Mouse (Mus musculus) erythroblast, embryonic 14.5 days (primary cell): ENCODE measurements at regions not wholly inside any gene's neighbourhood (a gene's known extent, or its start where the extent isn't known, plus 50 kb on each side); places are given as distances from the start of the nearest gene placed in this dataset.

Experiments
- GATA1 ChIP-seq: IDR thresholded peaks from 2 replicates; pipeline ENCODE4 v1.6.1; 2012; ENCODE audit warnings: low read length, inconsistent platforms, mixed read lengths
- TAL1 ChIP-seq: IDR thresholded peaks from 3 replicates; pipeline ENCODE4 v1.6.1; 2012; ENCODE audit warnings: low read length, inconsistent platforms, mixed read lengths

DNA sequence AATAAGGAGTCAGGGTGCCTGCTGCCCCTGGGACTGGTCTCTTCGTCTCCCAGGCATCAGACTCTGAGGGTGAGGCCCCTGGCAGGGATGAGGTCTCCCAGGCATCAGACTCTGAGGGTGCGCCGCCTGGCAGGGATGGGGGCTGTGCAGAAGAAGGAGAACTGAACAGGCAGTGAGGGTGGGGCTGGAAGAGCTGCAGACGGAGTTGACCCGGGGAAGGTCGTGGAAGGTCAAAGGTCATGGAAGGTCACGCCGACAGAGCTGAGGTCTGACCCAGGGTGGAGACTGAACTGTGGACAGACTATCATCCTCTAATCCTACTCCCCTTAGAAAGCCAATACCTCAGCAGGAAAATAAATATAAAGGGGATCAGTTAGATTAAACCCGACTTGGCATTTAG lies 50.6 kb upstream of the Grik3 start:
- TF ChIP-seq GATA1 (no peak), TAL1 (no peak)
